Mouse (Mus musculus) liver, postnatal 0 days (tissue): ENCODE data around the gene Rnf111.

Experiments
- CTCF ChIP-seq: sonication (generic); IDR thresholded peaks from 2 replicates; pipeline ENCODE4 v1.5.1; 2016; ENCODE audit warnings: antibody characterized with exemption, low read depth
- EP300 ChIP-seq: IDR thresholded peaks from 2 replicates; pipeline ENCODE4 v1.6.1; 2016; ENCODE audit warnings: antibody characterized with exemption, low read depth, mild to moderate bottlenecking

DNA sequence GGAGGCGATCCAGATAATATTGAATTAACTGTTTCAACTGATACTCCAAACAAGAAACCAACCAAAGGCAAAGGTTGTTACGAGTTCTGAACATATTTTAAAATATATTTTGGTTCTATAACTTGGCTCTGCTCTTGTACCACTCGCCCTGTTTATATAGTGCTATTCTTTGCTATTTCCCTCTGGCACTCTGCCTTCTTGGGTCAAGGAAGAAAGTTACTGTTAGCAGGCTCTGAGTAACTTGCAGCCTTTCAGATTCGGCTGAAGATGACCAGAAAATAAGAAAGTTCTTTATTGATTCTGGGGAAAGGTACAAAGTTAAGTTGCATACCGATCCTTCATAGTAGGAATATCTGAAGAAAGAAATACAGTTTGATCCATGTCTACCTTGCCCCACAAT, 40.5 kb upstream of the Rnf111 start:
- no peak for TF ChIP-seq CTCF
- no peak for TF ChIP-seq EP300
